Mouse (Mus musculus) MEL (cell line): ENCODE results near the gene Ldhb. TPM values are rescaled to one million over a fixed set of nuclear protein-coding genes. Genes with fewer than 3 reads are reported as not detected.

Source experiments
- DNase-seq: peaks from one replicate; pipeline ENCODE4 v3.0.0; 2011; ENCODE audit warnings: low read depth, low spot score
- H3K27ac ChIP-seq: 2 replicates; pipeline ENCODE4 v1.5.1; 2012; ENCODE audit warnings: low read depth, mild to moderate bottlenecking, control low read depth, low read length, moderate library complexity; ENCODE audit not compliant: control insufficient read depth
- H3K27me3 ChIP-seq, 2 experiments: fragments of 150-350 bp in 1 of 2; sonication (generic) in 1 of 2; 2 replicates each; pipeline ENCODE4 v1.6.1; 2012; ENCODE audit warnings: low read length in 2 of 2, mild to moderate bottlenecking in 2 of 2, improper control_type of control experiment in 1 of 2, moderate library complexity in 1 of 2; ENCODE audit not compliant: insufficient read depth in 2 of 2, control insufficient read depth in 1 of 2
- H3K36me3 ChIP-seq, 2 experiments: 2 replicates each; pipeline ENCODE4 v1.6.1; 2012 to 2014; ENCODE audit warnings: low read length in 2 of 2, improper control_type of control experiment in 1 of 2, inconsistent platforms in 1 of 2, mild to moderate bottlenecking in 1 of 2; ENCODE audit not compliant: insufficient read depth in 2 of 2, control insufficient read depth in 1 of 2
- H3K4me1 ChIP-seq, 2 experiments: fragments of 150-350 bp in 1 of 2; sonication (generic) in 1 of 2; 2 replicates each; pipeline ENCODE4 v1.6.1; 2012; ENCODE audit warnings: low read length in 2 of 2, improper control_type of control experiment in 1 of 2, mild to moderate bottlenecking in 1 of 2; ENCODE audit not compliant: insufficient read depth in 2 of 2, control insufficient read depth in 1 of 2
- H3K4me3 ChIP-seq, 2 experiments: fragments of 150-350 bp in 1 of 2; sonication (generic) in 1 of 2; 2 replicates each; pipeline ENCODE4 v1.5.1; 2012; ENCODE audit warnings: low read depth in 2 of 2, low read length in 2 of 2, mild to moderate bottlenecking in 2 of 2, moderate library complexity in 2 of 2, control low read depth in 1 of 2, improper control_type of control experiment in 1 of 2; ENCODE audit not compliant: control insufficient read depth in 1 of 2, insufficient read depth in 1 of 2
- H3K79me2 ChIP-seq: 2 replicates; pipeline ENCODE4 v1.6.1; 2012; ENCODE audit warnings: mild to moderate bottlenecking, low read length, moderate library complexity; ENCODE audit not compliant: control insufficient read depth, poor library complexity, insufficient read depth
- H3K9ac ChIP-seq: 2 replicates; pipeline ENCODE4 v1.6.1; 2012; ENCODE audit warnings: low read depth, mild to moderate bottlenecking, control low read depth, low read length, moderate library complexity; ENCODE audit not compliant: control insufficient read depth, poor library complexity, severe bottlenecking
- H3K9me3 ChIP-seq: fragments of 150-350 bp; sonication (generic); replicated peaks from 2 replicates; pipeline ENCODE4 v1.6.1; 2012; ENCODE audit warnings: mild to moderate bottlenecking, low read length, improper control_type of control experiment, moderate library complexity; ENCODE audit not compliant: insufficient read depth
- CHD1 ChIP-seq: IDR thresholded peaks from 2 replicates; pipeline ENCODE4 v1.6.1; 2012; ENCODE audit warnings: low read depth, mild to moderate bottlenecking, inconsistent platforms, low read length, improper control_type of control experiment
- CHD2 ChIP-seq: IDR thresholded peaks from 2 replicates; pipeline ENCODE4 v1.6.1; 2011; ENCODE audit warnings: low read length, improper control_type of control experiment
- CTCF ChIP-seq, 3 experiments: IDR thresholded peaks in 2 of 3; conservative IDR thresholded peaks in 1 of 3; 2 replicates each; pipeline ENCODE4 v1.5.1; 2011 to 2012; ENCODE audit warnings: low read length in 3 of 3, low read depth in 2 of 3, mild to moderate bottlenecking in 2 of 3, improper control_type of control experiment in 1 of 3, inconsistent platforms in 1 of 3, mixed read lengths in 1 of 3, moderate library complexity in 1 of 3; ENCODE audit not compliant: control insufficient read depth in 1 of 3, insufficient read depth in 1 of 3, poor library complexity in 1 of 3, severe bottlenecking in 1 of 3
- E2F4 ChIP-seq: IDR thresholded peaks from 2 replicates; pipeline ENCODE4 v1.6.1; 2011; ENCODE audit warnings: low read depth, low read length, improper control_type of control experiment, borderline replicate concordance
- ELF1 ChIP-seq: IDR thresholded peaks from 2 replicates; pipeline ENCODE4 v1.6.1; 2014; ENCODE audit warnings: low read depth, mild to moderate bottlenecking, inconsistent platforms, low read length, improper control_type of control experiment, moderate library complexity
- EP300 ChIP-seq, 2 experiments: IDR thresholded peaks; 2 replicates each; pipeline ENCODE4 v1.6.1; 2011; ENCODE audit warnings: improper control_type of control experiment in 2 of 2, low read length in 2 of 2, low read depth in 1 of 2, mild to moderate bottlenecking in 1 of 2
- ETS1 ChIP-seq: IDR thresholded peaks from 2 replicates; pipeline ENCODE4 v1.6.1; 2012; ENCODE audit warnings: low read depth, mild to moderate bottlenecking, inconsistent platforms, low read length, improper control_type of control experiment, moderate library complexity
- GATA1 ChIP-seq: IDR thresholded peaks from 2 replicates; pipeline ENCODE4 v1.6.1; 2011; ENCODE audit warnings: low read depth, low read length, improper control_type of control experiment
- HCFC1 ChIP-seq: IDR thresholded peaks from 2 replicates; pipeline ENCODE4 v1.6.1; 2012; ENCODE audit warnings: low read depth, mild to moderate bottlenecking, inconsistent platforms, low read length, improper control_type of control experiment, moderate library complexity
- KAT2A ChIP-seq: conservative IDR thresholded peaks from 2 replicates; pipeline ENCODE4 v1.6.1; 2012; ENCODE audit warnings: low read depth, low read length, improper control_type of control experiment, inconsistent platforms
- MAFK ChIP-seq: IDR thresholded peaks from 2 replicates; pipeline ENCODE4 v1.6.1; 2011; ENCODE audit warnings: low read depth, mild to moderate bottlenecking, low read length, improper control_type of control experiment, borderline replicate concordance
- MAZ ChIP-seq: IDR thresholded peaks from 2 replicates; pipeline ENCODE4 v1.6.1; 2012; ENCODE audit warnings: low read depth, mild to moderate bottlenecking, inconsistent platforms, low read length, improper control_type of control experiment
- MEF2A ChIP-seq: IDR thresholded peaks from 2 replicates; pipeline ENCODE4 v1.6.1; 2014; ENCODE audit warnings: low read depth, mild to moderate bottlenecking, inconsistent platforms, low read length, improper control_type of control experiment; ENCODE audit not compliant: poor library complexity, insufficient replicate concordance, severe bottlenecking; ENCODE audit errors: extremely low read depth
- MXI1 ChIP-seq: IDR thresholded peaks from 2 replicates; pipeline ENCODE4 v1.6.1; 2011; ENCODE audit warnings: mild to moderate bottlenecking, low read depth, low read length, improper control_type of control experiment
- NELFE ChIP-seq: IDR thresholded peaks from 2 replicates; pipeline ENCODE4 v1.6.1; 2011; ENCODE audit warnings: low read depth, low read length, improper control_type of control experiment
- NRF1 ChIP-seq: IDR thresholded peaks from 2 replicates; pipeline ENCODE4 v1.6.1; 2014; ENCODE audit warnings: low read depth, mild to moderate bottlenecking, inconsistent platforms, low read length, improper control_type of control experiment, moderate library complexity; ENCODE audit not compliant: poor library complexity, insufficient read depth, severe bottlenecking
- POLR2A ChIP-seq, 2 experiments: IDR thresholded peaks; 2 replicates each; pipeline ENCODE4 v1.6.1; 2011 to 2012; ENCODE audit warnings: low read length in 2 of 2, mild to moderate bottlenecking in 2 of 2, control low read depth in 1 of 2, improper control_type of control experiment in 1 of 2, low read depth in 1 of 2, moderate library complexity in 1 of 2; ENCODE audit not compliant: control insufficient read depth in 1 of 2, insufficient read depth in 1 of 2, poor library complexity in 1 of 2
- POLR2AphosphoS2 ChIP-seq: IDR thresholded peaks from 2 replicates; pipeline ENCODE4 v1.6.1; 2011; ENCODE audit warnings: low read length, improper control_type of control experiment
- POLR2AphosphoS5 ChIP-seq: IDR thresholded peaks from 2 replicates; pipeline ENCODE4 v1.6.1; 2012; ENCODE audit warnings: low read depth, borderline replicate concordance, mild to moderate bottlenecking, inconsistent platforms, low read length, moderate library complexity, mixed read lengths
- RCOR1 ChIP-seq: IDR thresholded peaks from 2 replicates; pipeline ENCODE4 v1.6.1; 2012; ENCODE audit warnings: low read depth, mild to moderate bottlenecking, inconsistent platforms, low read length, improper control_type of control experiment
- SIN3A ChIP-seq: IDR thresholded peaks from 2 replicates; pipeline ENCODE4 v1.6.1; 2012; ENCODE audit warnings: low read length, improper control_type of control experiment, inconsistent platforms
- TAL1 ChIP-seq: IDR thresholded peaks from 2 replicates; pipeline ENCODE4 v1.6.1; 2012; ENCODE audit warnings: mild to moderate bottlenecking, inconsistent platforms, low read length, moderate library complexity, mixed read lengths
- TBP ChIP-seq: IDR thresholded peaks from 2 replicates; pipeline ENCODE4 v1.8.0; 2011; ENCODE audit warnings: low read depth, low read length, improper control_type of control experiment
- UBTF ChIP-seq: IDR thresholded peaks from 2 replicates; pipeline ENCODE4 v1.6.1; 2012; ENCODE audit warnings: low read depth, mild to moderate bottlenecking, inconsistent platforms, low read length, improper control_type of control experiment, moderate library complexity, borderline replicate concordance; ENCODE audit not compliant: insufficient read depth
- USF1 ChIP-seq: IDR thresholded peaks from 2 replicates; pipeline ENCODE4 v1.6.1; 2014; ENCODE audit warnings: low read depth, mild to moderate bottlenecking, inconsistent platforms, low read length, improper control_type of control experiment, moderate library complexity
- USF2 ChIP-seq, 2 experiments: IDR thresholded peaks; 2 replicates each; pipeline ENCODE4 v1.6.1; 2011 to 2012; ENCODE audit warnings: improper control_type of control experiment in 2 of 2, low read length in 2 of 2, borderline replicate concordance in 1 of 2, inconsistent platforms in 1 of 2, low read depth in 1 of 2, mild to moderate bottlenecking in 1 of 2; ENCODE audit not compliant: insufficient read depth in 1 of 2
- ZC3H11A ChIP-seq: IDR thresholded peaks from 2 replicates; pipeline ENCODE4 v1.6.1; 2012; ENCODE audit warnings: low read depth, mild to moderate bottlenecking, inconsistent platforms, low read length, improper control_type of control experiment
- ZMIZ1 ChIP-seq: IDR thresholded peaks from 2 replicates; pipeline ENCODE4 v1.6.1; 2012; ENCODE audit warnings: low read depth, mild to moderate bottlenecking, inconsistent platforms, low read length, improper control_type of control experiment, moderate library complexity
- ZNF384 ChIP-seq: IDR thresholded peaks from 2 replicates; pipeline ENCODE4 v1.6.1; 2012; ENCODE audit warnings: low read depth, mild to moderate bottlenecking, inconsistent platforms, low read length, improper control_type of control experiment
- polyA plus RNA-seq, 2 experiments: library from polyadenylated mRNA; stranded (reverse) in 1 of 2; unstranded in 1 of 2; fragments of >175 nt in 1 of 2; fragments of >200 nt in 1 of 2; gene quantifications; 2 replicates each; pipeline versions ENCODE4 v1.2.1 to v1.2.4; 2012; ENCODE audit warnings: low replicate concordance in 2 of 2, low read depth in 1 of 2; ENCODE audit not compliant: insufficient read length in 2 of 2, insufficient read depth in 1 of 2, missing spikeins in 1 of 2
- total RNA-seq: library from RNA; depleted of rRNA; stranded (reverse); fragments of 300-350 nt; gene quantifications from 2 replicates; pipeline ENCODE4 v1.2.3, GENCODE M21; 2012

The Ldhb gene
- total and polyA plus RNA-seq, 3 experiments = not detected

DNA sequence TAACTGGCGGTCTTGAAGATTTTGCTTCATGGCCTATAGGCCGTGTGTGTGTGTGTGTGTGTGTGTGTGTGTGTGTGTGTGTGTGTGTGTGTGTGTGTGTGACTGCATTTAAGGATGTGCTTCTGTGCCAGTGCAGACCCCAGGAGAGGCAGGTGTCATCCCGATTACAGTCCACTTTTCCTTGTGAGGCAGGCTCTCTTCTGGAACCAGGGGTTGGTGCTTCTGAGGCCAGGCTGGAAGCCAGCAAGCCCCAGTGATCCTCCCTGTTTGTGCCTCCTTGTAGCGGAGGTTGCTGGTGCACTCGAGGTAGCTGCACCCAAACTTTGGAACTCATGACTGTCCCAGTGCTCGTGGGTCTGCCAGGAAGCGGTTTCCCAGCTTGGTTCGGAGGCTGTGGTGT lies 21.9 kb upstream of the Ldhb start:
- Histone ChIP-seq H3K36me3 (no peaks in the 10 kb centered on the region), H3K9ac (no peak overlapping the region), H3K27me3 (no peaks in the 10 kb centered on the region), H3K79me2 (no peaks in the 10 kb centered on the region), H3K4me3 (no peak overlapping the region), H3K27ac (no peak overlapping the region), H3K4me1 (0 out of 4 replicates have a peak, but pooled peaks cover 0 to 3% of the 10 kb centered on the region in 2 experiments), H3K9me3 (no peaks in the 10 kb centered on the region)
- DNase-seq = no peak
- no peak for TF ChIP-seq GATA1
- no peak for TF ChIP-seq ZC3H11A
- TF ChIP-seq RCOR1 = no peak
- TF ChIP-seq POLR2AphosphoS2 = no peak
- TF ChIP-seq KAT2A = no peak
- no peak for TF ChIP-seq HCFC1
- TF ChIP-seq NRF1 = no peak
- no peak for TF ChIP-seq MAFK
- no peak for TF ChIP-seq EP300 (IDR thresholded peaks at IDR 0.05; ENCODE audit: low read depth in 1 of 2, low read length in 2 of 2)
- TF ChIP-seq USF1 = no peak
- TF ChIP-seq NELFE = no peak
- TF ChIP-seq MEF2A = no peak
- no peak for TF ChIP-seq ZNF384
- no peak for TF ChIP-seq CTCF (IDR thresholded peaks at IDR 0.05 in 2 of 3, conservative IDR thresholded peaks at IDR 0.05 in 1 of 3; ENCODE audit: control insufficient read depth in 1 of 3, insufficient read depth in 1 of 3, low read depth in 2 of 3, low read length in 3 of 3, poor library complexity in 1 of 3, severe bottlenecking in 1 of 3)
- TF ChIP-seq MAZ = no peak
- no peak for TF ChIP-seq POLR2AphosphoS5
- no peak for TF ChIP-seq CHD2

DNA sequence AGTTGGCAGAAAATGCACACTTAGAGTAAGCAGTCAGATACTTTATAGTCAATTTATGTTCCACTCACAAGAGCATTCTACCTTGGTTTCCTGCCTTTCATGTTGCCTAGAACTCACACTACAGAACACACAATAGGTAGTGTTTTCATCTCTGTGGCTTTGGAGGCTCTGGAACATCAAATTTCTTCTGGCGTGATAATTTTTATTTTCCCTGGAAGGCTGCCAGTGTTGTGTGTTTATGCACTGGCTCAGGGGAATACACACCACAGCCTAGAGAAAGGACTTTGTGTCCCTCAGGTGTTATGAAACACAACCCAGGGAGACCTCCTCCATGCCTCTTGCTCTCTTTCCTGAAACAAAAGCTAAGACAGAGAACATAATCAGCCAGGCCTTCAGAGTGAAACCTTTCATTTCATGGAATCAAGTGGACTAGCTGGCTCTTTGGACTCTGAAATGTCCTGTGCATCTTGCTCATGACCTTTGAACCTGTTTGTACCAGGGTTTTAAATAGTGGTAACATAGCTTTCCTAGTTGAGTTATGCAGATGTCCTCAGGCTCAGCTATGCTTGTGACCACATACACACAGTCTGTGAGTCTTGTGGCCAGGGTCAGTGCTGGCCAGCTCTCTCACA lies 20.3 kb upstream of the Ldhb start:
- H3K4me3 ChIP-seq = no peak overlapping the region
- H3K9ac ChIP-seq = no peak overlapping the region
- no peaks in the 10 kb centered on the region for H3K9me3 ChIP-seq
- no peaks in the 10 kb centered on the region for H3K27me3 ChIP-seq
- no peaks in the 10 kb centered on the region for H3K79me2 ChIP-seq
- H3K27ac ChIP-seq = no peak overlapping the region
- no peak for DNase-seq
- no peak for TF ChIP-seq RCOR1
- TF ChIP-seq ZMIZ1 = no peak
- no peak for TF ChIP-seq UBTF
- no peak for TF ChIP-seq ZC3H11A
- TF ChIP-seq NRF1 = no peak
- no peak for TF ChIP-seq CTCF (IDR thresholded peaks at IDR 0.05 in 2 of 3, conservative IDR thresholded peaks at IDR 0.05 in 1 of 3; ENCODE audit: control insufficient read depth in 1 of 3, insufficient read depth in 1 of 3, low read depth in 2 of 3, low read length in 3 of 3, poor library complexity in 1 of 3, severe bottlenecking in 1 of 3)
- TF ChIP-seq USF2 (IDR thresholded peaks at IDR 0.05; ENCODE audit: borderline replicate concordance in 1 of 2, insufficient read depth in 1 of 2, low read depth in 1 of 2, low read length in 2 of 2) = no peak
- TF ChIP-seq E2F4 = no peak
- no peak for TF ChIP-seq TBP
- TF ChIP-seq CHD1 = no peak
- TF ChIP-seq EP300 (IDR thresholded peaks at IDR 0.05; ENCODE audit: low read depth in 1 of 2, low read length in 2 of 2) = no peak
- no peak for TF ChIP-seq HCFC1
- no peak for TF ChIP-seq ELF1
- no peak for TF ChIP-seq SIN3A
- TF ChIP-seq POLR2A (IDR thresholded peaks at IDR 0.05; ENCODE audit: control insufficient read depth in 1 of 2, insufficient read depth in 1 of 2, low read depth in 1 of 2, low read length in 2 of 2, poor library complexity in 1 of 2) = no peak
- TF ChIP-seq MAFK = no peak
- TF ChIP-seq MXI1 = no peak
- TF ChIP-seq TAL1 = no peak
- TF ChIP-seq ETS1 = no peak
- no peak for TF ChIP-seq MEF2A
- H3K36me3 ChIP-seq = no peaks in the 10 kb centered on the region
- H3K4me1 ChIP-seq = 0 out of 4 replicates have a peak, but pooled peaks cover 0 to 3% of the 10 kb centered on the region in 2 experiments
